Mouse (Mus musculus) bone marrow, adult 2 months (tissue): Measurements from ENCODE around the gene Phyhd1.

Experiments used
- CTCF ChIP-seq: fragments of 200-500 bp; IDR thresholded peaks from 2 replicates; pipeline ENCODE4 v1.5.1; 2011; ENCODE audit warnings: low read length, control low read depth; ENCODE audit not compliant: control insufficient read depth, insufficient read depth
- POLR2A ChIP-seq: fragments of 200-500 bp; IDR thresholded peaks from 2 replicates; pipeline ENCODE4 v1.6.1; 2011; ENCODE audit warnings: low read depth, mild to moderate bottlenecking, control low read depth, low read length, borderline replicate concordance; ENCODE audit not compliant: control insufficient read depth

- TF ChIP-seq CTCF (no peak), POLR2A (no peak)
These were observed at the start of gene Phyhd1 for GRCm38 (mm10) chr2:30265767-30266253.
